Mouse (Mus musculus): ENCODE measurements around the gene Tbl1xr1.
A peak's percentile ranks its signal among the peaks of the same experiment; 100 is the strongest.

Gene Tbl1xr1

GRCm38 (mm10) chr3:22076561-22076935 is at the start of gene Tbl1xr1:
TSS of gene Tbl1xr1 (plus strand) at chr3:22076652.
- DNase-seq = peak; percentile 94 to 95

- no peak for DNase-seq
Measured at GRCm38 (mm10) chr3:22038004-22038403, 38.4 kb upstream of the Tbl1xr1 start.

GRCm38 (mm10) chr3:22039036-22039795 is 37.2 kb upstream of the Tbl1xr1 start:
- DNase-seq = no peak

GRCm38 (mm10) chr3:22040627-22041026 is 35.8 kb upstream of the Tbl1xr1 start:
- no peak for DNase-seq

GRCm38 (mm10) chr3:22047203-22047602 is 29.2 kb upstream of the Tbl1xr1 start:
- DNase-seq = peak; percentile 66 to 79

GRCm38 (mm10) chr3:22056664-22057328 is 19.7 kb upstream of the Tbl1xr1 start:
- no peak for DNase-seq

GRCm38 (mm10) chr3:22058206-22058804 is 18.1 kb upstream of the Tbl1xr1 start:
- DNase-seq = no peak

GRCm38 (mm10) chr3:22061163-22061562 is 15.3 kb upstream of the Tbl1xr1 start:
- no peak for DNase-seq

- no peak for DNase-seq
Measured at GRCm38 (mm10) chr3:22068621-22069020, 7.8 kb upstream of the Tbl1xr1 start.

GRCm38 (mm10) chr3:22073916-22074315 is 2.5 kb upstream of the Tbl1xr1 start:
- DNase-seq = no peak

GRCm38 (mm10) chr3:22074591-22075294 is 1.7 kb upstream of the Tbl1xr1 start:
- DNase-seq = peak; percentile 63 to 71

- DNase-seq = no peak
Measured at GRCm38 (mm10) chr3:22075517-22075886, 950 bp upstream of the Tbl1xr1 start.

GRCm38 (mm10) chr3:22075887-22076560 is 428 bp upstream of the Tbl1xr1 start:
- peak; percentile 85 to 86 for DNase-seq

- DNase-seq = peak in 1 of 2 experiments; percentile 33
Measured at GRCm38 (mm10) chr3:22076936-22077656, 644 bp downstream of the Tbl1xr1 start.

GRCm38 (mm10) chr3:22077657-22078475 is 1.4 kb downstream of the Tbl1xr1 start:
- DNase-seq = peak in 1 of 2 experiments; percentile 34

GRCm38 (mm10) chr3:22078529-22078928 is 2.1 kb downstream of the Tbl1xr1 start:
- no peak for DNase-seq

GRCm38 (mm10) chr3:22081869-22082268 is 5.4 kb downstream of the Tbl1xr1 start:
- no peak for DNase-seq

- no peak for DNase-seq
Measured at GRCm38 (mm10) chr3:22082823-22083222, 6.4 kb downstream of the Tbl1xr1 start.

GRCm38 (mm10) chr3:22084222-22084996 is 8.0 kb downstream of the Tbl1xr1 start:
- DNase-seq = peak; percentile 55 to 60

GRCm38 (mm10) chr3:22089825-22090224 is 13.4 kb downstream of the Tbl1xr1 start:
- DNase-seq = no peak
